ENCODE assay signal across 8 mouse cellular contexts in the genomic region with DNA sequence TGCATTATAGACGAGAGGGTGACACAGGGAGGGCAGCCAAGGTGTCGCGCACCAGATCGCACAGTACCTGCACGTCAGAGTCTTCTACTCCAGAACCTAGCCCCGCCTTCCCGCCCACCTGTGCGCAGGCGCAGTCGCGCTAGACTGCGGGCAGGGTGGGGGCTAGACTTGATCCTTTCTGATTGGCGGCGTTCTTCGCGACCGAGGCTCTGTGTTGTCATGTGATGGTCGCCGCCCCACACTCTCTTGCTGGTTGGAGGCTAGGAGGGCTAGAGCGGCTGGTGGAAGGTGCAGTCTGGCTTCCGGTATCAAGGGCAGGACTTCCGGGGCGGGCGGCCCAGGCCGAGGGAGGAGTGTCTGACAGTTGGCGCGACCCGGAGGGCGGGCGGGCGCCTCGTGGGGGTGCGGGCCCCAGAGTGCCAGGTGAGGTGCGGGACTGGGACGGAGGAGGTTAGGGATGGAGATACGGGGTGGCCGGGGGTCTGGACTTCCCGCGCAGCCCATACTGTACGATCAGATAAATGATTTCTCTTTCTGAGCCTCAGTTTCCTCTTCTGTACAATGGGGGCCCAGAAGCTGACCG. TPM values are rescaled to one million over a fixed set of nuclear protein-coding genes. Genes with fewer than 3 reads are reported as not detected.
DNase-seq lines count a peak whose midpoint lies in the region; ATAC-seq lines count a peak whose summit lies in the region.

A gene (minus strand): TSS at position 288 of the 583 bp plus-strand sequence.
A gene (plus strand): TSS at position 303 of the 583 bp plus-strand sequence.

- peak within 1 kb of the TSS; percentile 75 for H3K4me2 ChIP-seq in hindbrain, embryonic 11.5 days (replicated peaks; ENCODE audit: low read depth, low read length)

- no peaks in the 10 kb centered on the region for H3K9me3 ChIP-seq in hindbrain, embryonic 11.5 days (ENCODE audit: control insufficient read depth, low read length)

- DNase-seq in Muller cell, postnatal 12 days (ENCODE audit: inconsistent ontology term), result peak; percentile 96
- DNase-seq in cerebellum, adult 9-11 months, result peak; percentile 99
- DNase-seq in frontal cortex, adult 2 months (ENCODE audit: extremely low spot score in 1 of 2, low spot score in 1 of 2), result peak; percentile 97
- peak; percentile 92 for DNase-seq in hindbrain, embryonic 11.5 days (ENCODE audit: low spot score)
- DNase-seq in layer of hippocampus, postnatal 10 days (ENCODE audit: low spot score in 2 of 2), result peak; percentile 92 to 95
- DNase-seq in lung, postnatal 10 days, result peak; percentile 98
- DNase-seq in ovary, postnatal 36 days (ENCODE audit: low spot score), result peak; percentile 92
- peak; percentile 95 for DNase-seq in thymus, postnatal 25 days

- H3K4me1 ChIP-seq in hindbrain, embryonic 11.5 days (replicated peaks; ENCODE audit: control insufficient read depth, insufficient read depth, low read length), result 0 out of 2 replicates have a peak, but pooled peaks cover 4% of the 10 kb centered on the region

- peak within 1 kb of the TSS; percentile 61 for H3K4me3 ChIP-seq in hindbrain, embryonic 11.5 days (ENCODE audit: low read depth, low read length)

- WGBS in hindbrain, embryonic 11.5 days, result 2% methylated on average over 39 of the region's 41 CpGs

- no peaks in the 10 kb centered on the region for H3K27me3 ChIP-seq in hindbrain, embryonic 11.5 days (ENCODE audit: control insufficient read depth, insufficient read depth, low read length)

- H3K36me3 ChIP-seq in hindbrain, embryonic 11.5 days (ENCODE audit: control insufficient read depth, insufficient read depth, low read length), result no peaks in the 10 kb centered on the region

- H3K27ac ChIP-seq in hindbrain, embryonic 11.5 days (ENCODE audit: low read depth, low read length), result no peak within 1 kb of the TSS

- peak within 1 kb of the TSS; percentile 69 for H3K9ac ChIP-seq in hindbrain, embryonic 11.5 days (ENCODE audit: low read depth, low read length)

- peak; percentile 100 for ATAC-seq in hindbrain, embryonic 11.5 days (ENCODE audit: low FRiP score)

RNA-seq across cellular contexts. Expression of the first gene that starts in this region (rescaled TPM):
- 933 and 972 TPM in 2 replicates for polyA plus RNA-seq in frontal cortex, adult 2 months (2012; rRNA removed)
- 72.1 and 72.9 TPM in 2 replicates for polyA plus RNA-seq in hindbrain, embryonic 11.5 days (2014; fragmentation: Nextera tagmentation; extraction: Ambion mirVana)
- total RNA-seq in layer of hippocampus, postnatal 10 days (2021), result 100 to 1,000 TPM; 468 to 470 TPM

RNA-seq across cellular contexts. Expression of the second gene that starts in this region (rescaled TPM):
- polyA plus RNA-seq in frontal cortex, adult 2 months (2012; rRNA removed), result 32.0 and 32.3 TPM in 2 replicates
- 22.4 and 24.5 TPM in 2 replicates for polyA plus RNA-seq in hindbrain, embryonic 11.5 days (2014; fragmentation: Nextera tagmentation; extraction: Ambion mirVana)
- total RNA-seq in layer of hippocampus, postnatal 10 days (2021), result 10 to 100 TPM; 21.4 to 26.2 TPM

Comparison
In these comparisons a context has a peak if more than half of its experiments do, and no peak if none do; other contexts are left out.
1. RNA of the first gene that starts in this region (polyA plus RNA-seq): 933 to 972 TPM in frontal cortex, adult 2 months; 72.1 to 72.9 TPM in hindbrain, embryonic 11.5 days; every median in the first group is over 10 times any median in the second.
2. Peak in every context shown above with its lines, with median percentiles within 50 percentile points of each other: DNase-seq.